Mouse (Mus musculus) liver, adult 2 months (tissue): ENCODE measurements around the gene Adh5. TPM values are rescaled to one million over a fixed set of nuclear protein-coding genes. Genes with fewer than 3 reads are reported as not detected.

ENCODE experiments used
- DNase-seq: peaks from one replicate; pipeline ENCODE4 v3.0.0-alpha.2; 2011; ENCODE audit warnings: low read depth, low spot score; ENCODE audit errors: extremely low read depth
- H3K27ac ChIP-seq: fragments of 200-500 bp; replicated peaks from 2 replicates; pipeline ENCODE4 v1.5.1; 2012; ENCODE audit warnings: low read depth, mild to moderate bottlenecking, control low read depth, inconsistent platforms, low read length; ENCODE audit not compliant: insufficient read depth
- H3K27me3 ChIP-seq: fragments of 200-500 bp; 2 replicates; pipeline ENCODE4 v1.6.1; 2012; ENCODE audit warnings: mild to moderate bottlenecking, moderate library complexity, low read length, inconsistent platforms; ENCODE audit not compliant: control insufficient read depth, insufficient read depth
- H3K36me3 ChIP-seq: fragments of 200-500 bp; 2 replicates; pipeline ENCODE4 v1.6.1; 2012; ENCODE audit warnings: low read length, inconsistent platforms; ENCODE audit not compliant: control insufficient read depth, insufficient read depth
- H3K4me1 ChIP-seq: fragments of 200-500 bp; 2 replicates; pipeline ENCODE4 v1.6.1; 2011; ENCODE audit warnings: low read length; ENCODE audit not compliant: control insufficient read depth, insufficient read depth
- H3K4me3 ChIP-seq: fragments of 200-500 bp; 2 replicates; pipeline ENCODE4 v1.5.1; 2011; ENCODE audit warnings: low read depth, mild to moderate bottlenecking, control low read depth, low read length, moderate library complexity; ENCODE audit not compliant: insufficient read depth
- H3K79me2 ChIP-seq: fragments of 200-500 bp; 2 replicates; pipeline ENCODE4 v1.6.1; 2012; ENCODE audit warnings: inconsistent platforms, mild to moderate bottlenecking, low read length, moderate library complexity; ENCODE audit not compliant: control insufficient read depth, insufficient read depth
- H3K9ac ChIP-seq: fragments of 200-500 bp; 2 replicates; pipeline ENCODE4 v1.6.1; 2012; ENCODE audit warnings: low read depth, mild to moderate bottlenecking, control low read depth, inconsistent platforms, low read length
- CTCF ChIP-seq: fragments of 200-500 bp; IDR thresholded peaks from 2 replicates; pipeline ENCODE4 v1.5.1; 2011; ENCODE audit warnings: low read depth, low read length, control low read depth
- POLR2A ChIP-seq: fragments of 200-500 bp; IDR thresholded peaks from 2 replicates; pipeline ENCODE4 v1.6.1; 2011; ENCODE audit warnings: low read length, control low read depth; ENCODE audit not compliant: insufficient read depth; ENCODE audit errors: extremely low read depth
- WGBS: fragments of 180-500 bp; shearing (Covaris S2); methylation state at CpG from one replicate; pipeline ENCODE4 v1.1.7; 2018; 5-methylcytosine and 5-hydroxymethylcytosine counted together
- polyA plus RNA-seq: library from polyadenylated mRNA; depleted of rRNA; stranded (reverse); fragments of >200 nt; gene quantifications from 2 replicates; pipeline ENCODE4 v1.2.3, GENCODE M21; 2012
- total RNA-seq: library from RNA; depleted of rRNA; stranded (reverse); fragments of >200 nt; gene quantifications from 2 replicates; pipeline ENCODE4 v1.2.3, GENCODE M21; 2014

Gene Adh5
- total and polyA plus RNA-seq, 2 experiments = 144 to 567 TPM

DNA sequence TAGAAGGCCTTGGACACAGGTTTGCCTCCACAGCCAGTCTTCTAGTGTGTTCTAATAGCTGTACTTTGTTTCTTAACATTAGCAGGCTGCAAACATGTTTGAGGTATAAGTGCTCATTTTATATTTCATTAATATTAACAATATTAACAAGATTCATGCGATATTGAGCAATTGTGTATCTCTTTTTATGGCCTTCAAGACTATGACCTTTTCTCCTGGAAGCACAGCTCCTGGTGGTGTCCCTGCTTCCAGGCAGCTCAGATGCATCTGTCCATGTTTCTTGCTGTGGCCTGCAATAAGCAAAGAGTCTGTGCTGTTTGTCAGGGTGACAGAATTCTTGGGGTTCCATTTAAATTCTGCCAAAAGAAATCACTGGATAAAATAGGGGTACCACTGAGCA lies 33.3 kb upstream of the Adh5 start:
- Histone ChIP-seq H3K79me2 (no peaks in the 10 kb centered on the region), H3K4me3 (no peak overlapping the region), H3K27ac (peak overlapping the region; percentile 84), H3K9ac (no peak overlapping the region), H3K4me1 (peaks cover 28% of the 10 kb centered on the region), H3K27me3 (no peaks in the 10 kb centered on the region), H3K36me3 (no peaks in the 10 kb centered on the region)
- TF ChIP-seq CTCF = no peak
- TF ChIP-seq POLR2A = no peak
- 31% methylated on average over 1 of the region's 1 CpGs for WGBS
- peak; percentile 81 for DNase-seq

DNA sequence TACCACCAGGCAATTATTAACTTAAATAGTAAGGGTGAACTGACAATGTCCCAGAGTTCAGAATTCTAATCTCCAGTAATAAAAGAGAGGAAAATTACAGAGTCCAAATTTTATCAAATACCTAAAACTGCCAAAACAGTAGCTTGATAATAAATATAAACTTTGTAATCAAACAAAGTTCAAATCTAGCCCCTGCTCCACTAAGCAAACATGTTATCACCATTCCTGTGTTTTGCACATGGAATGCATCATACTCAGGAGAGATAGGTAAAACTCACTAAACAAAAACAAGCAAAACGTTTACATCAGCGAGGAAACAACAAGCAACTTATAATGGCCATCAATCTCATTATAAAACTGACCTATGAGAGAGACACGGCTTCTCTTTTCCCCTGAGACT lies 32.7 kb upstream of the Adh5 start:
- H3K9ac ChIP-seq = no peak overlapping the region
- no peak for TF ChIP-seq POLR2A
- TF ChIP-seq CTCF = no peak
- H3K36me3 ChIP-seq = no peaks in the 10 kb centered on the region
- no peaks in the 10 kb centered on the region for H3K27me3 ChIP-seq
- H3K4me1 ChIP-seq = peaks cover 28% of the 10 kb centered on the region
- no peak overlapping the region for H3K4me3 ChIP-seq
- H3K27ac ChIP-seq = peak overlapping the region; percentile 71; the same call in 1 of the 2 replicates
- 20% methylated on average over 3 of the region's 3 CpGs for WGBS
- H3K79me2 ChIP-seq = no peaks in the 10 kb centered on the region
- DNase-seq = peak; percentile 95

DNA sequence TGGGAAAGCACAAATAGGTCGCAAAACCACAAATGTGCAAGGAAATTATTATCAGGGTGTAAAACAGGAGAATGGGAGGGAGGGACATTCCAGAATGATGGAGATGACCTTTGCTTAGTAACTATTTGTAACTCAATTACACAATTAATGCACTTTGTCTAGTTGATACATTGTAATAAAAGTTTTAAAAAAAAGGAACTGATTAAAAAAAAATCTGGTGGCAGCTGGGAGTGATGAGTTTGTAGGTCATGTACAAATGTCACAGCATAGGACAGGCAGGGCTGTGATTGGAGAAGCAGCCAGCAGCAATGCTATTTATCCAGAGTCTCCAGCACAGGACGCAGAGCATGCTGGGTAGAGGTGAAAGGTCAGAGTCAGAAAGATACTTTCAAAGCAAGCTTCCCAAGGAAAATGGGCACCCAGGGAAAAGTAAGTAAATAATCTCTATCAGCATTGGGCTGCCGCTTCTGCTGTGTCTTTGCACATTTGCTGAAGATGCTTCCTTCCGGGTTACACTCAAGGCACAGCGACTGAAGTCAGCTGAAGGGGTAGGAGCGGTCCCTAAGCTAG lies 27.7 kb upstream of the Adh5 start, which contains the start of gene Adh4:
Gene Adh4, plus strand, starts transcription at position 346 of the 570 bp plus-strand sequence.
- H3K4me3 ChIP-seq = peak within 1 kb of the TSS; percentile 73
- H3K79me2 ChIP-seq = no peaks in the 10 kb centered on the region; the same call in 1 of the 2 replicates
- 18% methylated on average over 6 of the region's 6 CpGs for WGBS
- peak within 1 kb of the TSS; percentile 99 for H3K27ac ChIP-seq
- H3K4me1 ChIP-seq = peaks cover 14% of the 10 kb centered on the region
- DNase-seq = peak; percentile 92
- peak within 1 kb of the TSS; percentile 86 for H3K9ac ChIP-seq
- H3K36me3 ChIP-seq = peaks cover 16% of the 10 kb centered on the region
- H3K27me3 ChIP-seq = no peaks in the 10 kb centered on the region
- TF ChIP-seq CTCF (no peak), POLR2A (no peak)

- Histone ChIP-seq H3K27ac (no peak overlapping the region), H3K36me3 (peaks cover 41% of the 10 kb centered on the region), H3K79me2 (no peaks in the 10 kb centered on the region; the same call in 1 of the 2 replicates), H3K9ac (no peak overlapping the region), H3K27me3 (no peaks in the 10 kb centered on the region), H3K4me3 (no peak overlapping the region), H3K4me1 (0 out of 2 replicates have a peak, but pooled peaks cover 5% of the 10 kb centered on the region)
- no peak for DNase-seq
- WGBS = 71% methylated on average over 6 of the region's 6 CpGs
- no peak for TF ChIP-seq CTCF
- TF ChIP-seq POLR2A = no peak
Measured at GRCm38 (mm10) chr3:138419369-138419768, 23.5 kb upstream of the Adh5 start.

DNA sequence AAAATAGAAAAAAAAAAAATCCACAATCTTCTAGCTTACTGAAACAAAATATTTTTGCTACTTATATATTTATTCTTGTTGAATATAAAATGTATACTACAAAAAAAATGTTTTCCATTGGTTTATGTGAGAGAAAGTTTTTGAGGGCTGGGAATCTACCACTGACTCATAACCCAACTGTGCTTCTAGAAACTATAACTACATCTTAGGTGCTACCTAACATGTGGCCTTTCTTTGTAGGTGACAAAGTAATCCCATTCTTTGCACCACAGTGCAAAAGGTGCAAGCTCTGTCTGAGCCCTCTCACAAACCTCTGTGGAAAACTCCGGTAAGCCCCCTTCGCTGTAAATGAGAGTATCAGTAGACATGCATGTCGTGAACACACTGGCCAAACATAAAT lies 22.5 kb upstream of the Adh5 start:
- H3K4me3 ChIP-seq = no peak overlapping the region
- no peaks in the 10 kb centered on the region for H3K27me3 ChIP-seq
- H3K9ac ChIP-seq = no peak overlapping the region
- no peak overlapping the region for H3K27ac ChIP-seq
- 93% methylated on average over 3 of the region's 3 CpGs for WGBS
- TF ChIP-seq POLR2A = no peak
- TF ChIP-seq CTCF = no peak
- H3K4me1 ChIP-seq = 0 out of 2 replicates have a peak, but pooled peaks cover 5% of the 10 kb centered on the region
- DNase-seq = no peak
- no peaks in the 10 kb centered on the region; the same call in 1 of the 2 replicates for H3K79me2 ChIP-seq
- peaks cover 45% of the 10 kb centered on the region for H3K36me3 ChIP-seq

DNA sequence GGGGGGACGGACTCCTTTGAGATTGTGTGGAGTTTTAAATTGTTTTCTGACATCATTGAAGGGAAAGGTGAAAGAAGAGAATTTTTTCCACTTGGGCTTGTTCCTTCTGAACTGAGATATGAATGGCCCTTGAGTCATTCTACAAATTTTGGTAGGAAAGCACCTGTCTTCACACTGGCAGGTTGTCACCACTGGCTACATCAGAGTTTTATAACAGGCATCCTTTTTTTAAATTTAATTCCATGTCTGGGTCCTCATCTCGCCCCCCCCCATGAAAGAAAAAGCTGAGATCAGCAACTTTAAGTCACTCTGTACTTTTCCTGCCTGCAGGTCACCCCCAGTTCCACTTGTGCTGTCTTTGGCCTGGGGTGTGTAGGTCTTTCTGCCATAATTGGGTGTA lies 19.2 kb upstream of the Adh5 start:
- H3K79me2 ChIP-seq = no peaks in the 10 kb centered on the region
- TF ChIP-seq POLR2A (no peak), CTCF (no peak)
- no peak for DNase-seq
- H3K36me3 ChIP-seq = peaks cover 51% of the 10 kb centered on the region
- H3K27me3 ChIP-seq = no peaks in the 10 kb centered on the region
- H3K9ac ChIP-seq = no peak overlapping the region
- 76% methylated on average over 2 of the region's 2 CpGs for WGBS
- 0 out of 2 replicates have a peak, but pooled peaks cover 6% of the 10 kb centered on the region for H3K4me1 ChIP-seq
- H3K27ac ChIP-seq = no peak overlapping the region
- H3K4me3 ChIP-seq = no peak overlapping the region
